Mouse (Mus musculus) spleen, embryonic (tissue): ENCODE results near the gene Gstp2.
"Not testable (repeated sequence)": the region's sequence is repeated elsewhere in the genome, so short reads cannot be mapped to it uniquely, and the experiment has no call there.

Source experiments
- CTCF ChIA-PET: fragments of 350-600 bp; sonication (Branson Sonifier 250); formaldehyde crosslinking; loops from one replicate; lab custom pipeline; 2022; lab: Charles Lee

The Gstp2 gene

GRCm38 (mm10) chr19:4051741-4052515, 6.1 kb upstream of the Gstp2 start:
- CTCF ChIA-PET: interaction anchor here (0.6 to 1.3 kb wide), 6 partner anchors 8 to 253 kb away, joined by 3 to 4 read pairs (median 3); partner anchors contain the start of gene Rad9a

- CTCF ChIA-PET: no interaction called here
These were observed 5.2 kb upstream of the Gstp2 start for GRCm38 (mm10) chr19:4051016-4051415.

GRCm38 (mm10) chr19:4049069-4049468, 3.2 kb upstream of the Gstp2 start:
- CTCF ChIA-PET: interaction anchor here (0.6 to 2.4 kb wide), 4 partner anchors 30 to 558 kb away, joined by 3 to 11 read pairs (median 5); no protein-coding TSS in a partner anchor

GRCm38 (mm10) chr19:4047859-4048258, 2.0 kb upstream of the Gstp2 start:
- CTCF ChIA-PET: interaction anchor here (1.0 to 2.4 kb wide), 3 partner anchors 9 to 48 kb away, joined by 4 to 11 read pairs (median 5); partner anchors contain the start of genes Gm49405 and Nudt8

- CTCF ChIA-PET: interaction anchor here (0.6 to 2.4 kb wide), 2 partner anchors 28 to 200 kb away, joined by 3 to 11 read pairs; no protein-coding TSS in a partner anchor
These were observed 1.0 kb upstream of the Gstp2 start for GRCm38 (mm10) chr19:4046866-4047254.

- CTCF ChIA-PET: interaction anchor here (0.8 kb wide), 1 partner anchor 8 kb away, joined by 3 read pairs; no protein-coding TSS in a partner anchor
These were observed 1.7 kb downstream of the Gstp2 start for GRCm38 (mm10) chr19:4044109-4044508.

GRCm38 (mm10) chr19:4042124-4042523, 3.7 kb downstream of the Gstp2 start:
- CTCF ChIA-PET: interaction anchor here (0.7 kb wide), 1 partner anchor 139 kb away, joined by 3 read pairs; no protein-coding TSS in a partner anchor

GRCm38 (mm10) chr19:4041500-4041899, 4.3 kb downstream of the Gstp2 start:
- CTCF ChIA-PET: not testable (repeated sequence)

- CTCF ChIA-PET: not testable (repeated sequence)
These were observed 4.9 kb downstream of the Gstp2 start for GRCm38 (mm10) chr19:4040941-4041340.

GRCm38 (mm10) chr19:4037788-4038232, 8.0 kb downstream of the Gstp2 start, which contains the start of gene Gstp1:
Gene Gstp1 (minus strand): TSS chr19:4037985.
- CTCF ChIA-PET: interaction anchor here (0.6 kb wide), 1 partner anchor 10 kb away, joined by 4 read pairs; no protein-coding TSS in a partner anchor

- CTCF ChIA-PET: interaction anchor here (0.6 kb wide), 1 partner anchor 10 kb away, joined by 4 read pairs; no protein-coding TSS in a partner anchor
These were observed 8.6 kb downstream of the Gstp2 start for GRCm38 (mm10) chr19:4037154-4037787.

- CTCF ChIA-PET: no interaction called here
These were observed 9.3 kb downstream of the Gstp2 start for GRCm38 (mm10) chr19:4036327-4037045.

GRCm38 (mm10) chr19:4033742-4034141, 12.1 kb downstream of the Gstp2 start:
- CTCF ChIA-PET: interaction anchor here (0.6 kb wide), 1 partner anchor 271 kb away, joined by 3 read pairs; no protein-coding TSS in a partner anchor

GRCm38 (mm10) chr19:4033298-4033697, 12.5 kb downstream of the Gstp2 start:
- CTCF ChIA-PET: no interaction called here

GRCm38 (mm10) chr19:4032668-4033067, 13.2 kb downstream of the Gstp2 start:
- CTCF ChIA-PET: no interaction called here

- CTCF ChIA-PET: interaction anchor here (0.6 to 1.3 kb wide), 3 partner anchors 10 to 107 kb away, joined by 3 to 4 read pairs (median 3); partner anchors contain the start of genes Gstp1 and Gstp2
These were observed 18.2 kb downstream of the Gstp2 start for GRCm38 (mm10) chr19:4027576-4027975.

GRCm38 (mm10) chr19:4023185-4023584, 22.6 kb downstream of the Gstp2 start:
- CTCF ChIA-PET: no interaction called here

- CTCF ChIA-PET: interaction anchor here (0.5 to 1.6 kb wide), 4 partner anchors 29 to 291 kb away, joined by 3 to 11 read pairs (median 6); no protein-coding TSS in a partner anchor
These were observed 26.9 kb downstream of the Gstp2 start for GRCm38 (mm10) chr19:4018743-4019583.

- CTCF ChIA-PET: interaction anchor here (1.6 kb wide), 1 partner anchor 30 kb away, joined by 11 read pairs; no protein-coding TSS in a partner anchor
These were observed 27.8 kb downstream of the Gstp2 start for GRCm38 (mm10) chr19:4017921-4018587.
